Mouse (Mus musculus): ENCODE results near the gene Asb10.

DNA sequence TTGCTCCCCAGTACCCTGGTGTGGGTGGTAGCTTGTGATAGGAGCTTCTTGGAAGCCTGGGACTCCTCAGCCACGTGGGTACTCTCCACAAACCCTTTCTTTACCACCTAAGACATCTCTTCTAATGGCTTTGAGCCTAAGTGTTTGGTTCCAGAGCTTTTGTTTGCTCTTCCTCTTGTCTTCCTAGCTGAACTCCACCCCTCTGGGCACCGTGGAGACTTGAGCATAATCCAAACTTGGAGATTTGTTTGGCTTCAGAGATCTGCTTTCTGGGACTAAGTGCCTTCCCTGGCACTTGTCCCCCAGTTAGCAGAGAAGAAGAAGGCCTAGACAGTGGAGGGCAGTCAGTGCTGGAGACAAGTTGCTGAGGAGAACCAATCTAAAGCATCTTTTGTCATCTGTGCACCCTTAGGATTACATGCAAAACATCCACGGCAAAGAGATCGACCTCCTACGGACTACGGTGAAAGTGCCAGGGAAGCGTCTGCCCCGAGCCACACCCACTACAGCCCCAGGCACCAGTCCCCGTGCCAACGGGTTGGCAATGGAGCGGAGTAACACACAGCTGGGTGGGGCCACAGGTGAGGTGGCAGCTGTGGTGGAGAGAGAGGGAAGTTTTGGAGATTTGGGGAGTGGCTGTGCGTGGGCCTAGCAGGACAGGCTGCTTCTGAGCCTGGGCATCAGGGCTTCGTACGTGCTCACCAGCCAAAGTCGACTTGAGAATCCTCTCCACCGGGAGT, 48.1 kb downstream of the Asb10 start:
- TF ChIP-seq CTCF (IDR thresholded peaks at IDR 0.05; ENCODE audit: control insufficient read depth, insufficient read depth, low read length) (no peak), POLR2A (IDR thresholded peaks at IDR 0.05; ENCODE audit: borderline replicate concordance, control insufficient read depth, low read depth, low read length) (no peak)
